Mouse (Mus musculus) heart, postnatal 25 days (tissue): Measurements from ENCODE around the gene Cdc27. TPM values are rescaled to one million over a fixed set of nuclear protein-coding genes. Genes with fewer than 3 reads are reported as not detected.

Source experiments
- DNase-seq: peaks from one replicate; pipeline ENCODE4 v3.0.0; 2022; ENCODE audit warnings: low spot score
- intact Hi-C: fragments of 180-260 bp; cut with DNase I; formaldehyde crosslinking; loops from one replicate; pipeline ENCODE4 v1.15.1; 2025
- total RNA-seq, 2 experiments: library from RNA; stranded (reverse); gene quantifications; 2 replicates each; pipeline ENCODE4 v1.2.3; 2021

Cdc27 gene
- total RNA-seq, 2 experiments from 2014 or later: 28.6 to 29.7 TPM

- intact Hi-C loops: no loop called here
- no peak for DNase-seq
These were observed 38.0 kb downstream of the Cdc27 start for GRCm38 (mm10) chr11:104512436-104512835.

DNA sequence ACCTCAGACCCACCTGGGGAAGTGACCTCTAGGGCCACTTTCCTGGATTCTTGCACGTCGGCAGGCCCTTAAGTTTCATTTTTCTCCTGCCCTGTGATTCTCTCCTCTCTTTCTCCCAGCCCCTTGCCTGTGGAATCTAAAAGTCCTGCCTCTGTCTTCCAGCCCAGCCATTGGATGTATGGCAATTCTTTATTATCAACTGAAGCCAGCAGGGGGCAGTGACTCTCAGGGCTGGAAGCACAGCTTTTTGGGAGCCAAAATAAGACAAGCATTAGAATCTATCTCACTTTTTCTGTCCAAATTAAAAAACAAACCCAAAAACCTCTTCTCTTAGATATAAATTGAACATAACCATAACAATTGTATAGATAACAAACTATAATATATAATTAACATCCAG is 39.8 kb downstream of the Cdc27 start:
- intact Hi-C loops: no loop called here
- no peak for DNase-seq

- DNase-seq: no peak
These were observed 42.0 kb downstream of the Cdc27 start for GRCm38 (mm10) chr11:104508455-104508854.

GRCm38 (mm10) chr11:104488292-104488691 is 62.1 kb downstream of the Cdc27 start:
- no peak for DNase-seq
- intact Hi-C loops: no loop called here

More at GRCm38 (mm10) chr11:104508455-104508854, 42.0 kb downstream of the Cdc27 start:
- intact Hi-C loops: no loop called here

GRCm38 (mm10) chr11:104481971-104482370 is 68.4 kb downstream of the Cdc27 start:
- intact Hi-C loops: no loop called here
- DNase-seq: no peak

- intact Hi-C loops: no loop called here
- DNase-seq: no peak
These were observed 70.9 kb downstream of the Cdc27 start for GRCm38 (mm10) chr11:104479505-104479904.

DNA sequence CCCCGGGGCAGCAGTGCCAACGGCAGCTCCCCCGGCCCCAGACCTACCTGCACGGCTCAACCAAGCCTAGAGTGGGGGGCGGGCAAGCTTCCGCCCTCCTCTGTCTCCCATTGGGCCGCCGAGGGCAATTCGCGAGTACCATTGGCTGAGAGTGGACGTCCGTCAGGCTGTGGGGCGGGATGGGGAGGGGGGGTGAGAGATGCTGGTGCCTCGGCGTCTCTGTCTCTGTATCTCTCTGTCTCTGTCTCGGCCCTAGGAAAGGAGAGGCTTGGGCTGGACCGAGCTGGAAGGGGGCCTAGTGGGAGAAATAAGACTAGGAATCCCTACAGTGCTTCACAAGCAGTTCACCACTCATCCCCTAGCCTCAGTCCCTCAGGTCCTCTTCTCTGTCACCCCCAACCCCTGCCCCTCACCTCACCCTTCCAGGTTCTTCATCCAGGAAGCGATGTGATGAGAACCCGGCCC is 81.0 kb downstream of the Cdc27 start:
- peak; percentile 88 for DNase-seq
- intact Hi-C loops: no loop called here

GRCm38 (mm10) chr11:104468751-104469268 is 81.6 kb downstream of the Cdc27 start, which contains the start of gene Kansl1:
Gene Kansl1, minus strand, starts transcription at chr11:104468861.
- DNase-seq: no peak
- intact Hi-C loops: no loop called here

DNA sequence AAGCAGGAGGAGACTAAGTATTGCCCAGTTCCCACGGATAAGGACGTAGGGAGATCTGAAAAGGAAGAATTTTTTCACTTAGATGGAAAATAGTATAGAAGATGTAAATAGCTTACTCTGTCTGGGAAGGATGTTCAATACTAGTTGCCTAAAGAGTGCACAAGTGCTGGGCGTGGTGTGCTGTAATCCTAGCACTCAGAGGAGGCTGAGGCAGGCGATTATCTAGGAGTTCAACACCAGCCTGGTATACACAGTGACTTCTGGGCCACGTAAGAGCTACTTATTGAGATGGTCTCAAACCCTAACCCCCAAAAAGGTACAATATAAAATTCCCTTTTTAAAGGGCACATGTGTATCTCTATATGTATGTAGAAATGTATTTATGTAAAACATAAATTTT is 82.7 kb downstream of the Cdc27 start:
- intact Hi-C loops: no loop called here
- no peak for DNase-seq

DNA sequence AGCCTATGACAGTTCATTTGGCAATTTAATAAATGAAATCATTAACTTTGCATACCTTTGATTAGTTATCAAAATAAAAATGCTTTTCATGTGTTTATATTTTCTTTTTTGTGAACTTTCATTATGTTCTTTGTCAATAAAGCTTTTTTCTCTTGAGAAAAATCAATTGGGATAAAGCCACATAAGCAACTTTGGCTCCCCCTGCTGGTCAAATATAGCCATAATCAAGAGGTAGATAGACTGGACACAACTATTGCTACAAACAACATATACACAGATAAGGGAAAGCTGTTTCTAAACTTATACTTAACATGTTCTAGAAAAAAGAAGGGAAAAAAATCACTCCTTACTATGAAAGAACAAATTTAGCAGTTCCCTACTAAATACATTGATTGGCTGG is 88.9 kb downstream of the Cdc27 start:
- intact Hi-C loops: loop anchor here (1.0 to 2.0 kb wide), 2 partner anchors 115 to 146 kb away; no protein-coding TSS in a partner anchor
- no peak for DNase-seq

- intact Hi-C loops: loop anchor here (2.0 kb wide), 1 partner anchor 113 kb away; no protein-coding TSS in a partner anchor
These were observed 90.7 kb downstream of the Cdc27 start for GRCm38 (mm10) chr11:104459671-104460070.

DNA sequence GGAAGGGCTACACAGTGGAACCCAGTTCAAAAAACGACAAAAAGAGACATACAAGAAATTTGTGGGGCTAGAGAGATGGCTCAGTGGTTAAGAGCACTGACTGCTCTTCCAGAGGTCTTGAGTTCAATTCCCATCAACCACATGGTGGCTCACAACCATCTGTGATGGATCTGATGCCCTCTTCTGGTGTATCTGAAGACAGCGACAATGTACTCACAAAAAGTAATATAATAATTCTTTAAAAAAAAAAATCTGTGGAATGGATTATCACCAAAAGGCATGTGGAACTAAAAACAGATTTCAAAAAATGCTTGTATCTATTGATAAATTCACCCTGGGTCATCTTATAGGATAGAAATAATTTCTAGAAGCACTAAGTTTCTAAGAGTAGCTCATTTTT is 91.9 kb downstream of the Cdc27 start:
- intact Hi-C loops: no loop called here
- no peak for DNase-seq

More at GRCm38 (mm10) chr11:104459671-104460070, 90.7 kb downstream of the Cdc27 start:
- DNase-seq: no peak

Other genes starting within 250 kb of the Cdc27 start
- 10 to 100 TPM; 26.3 to 28.1 TPM for gene Kansl1, start 81.8 kb downstream of the Cdc27 start, total RNA-seq
- gene Myl4, start within 50 bp of the Cdc27 start, total RNA-seq: 100 to 1,000 TPM; 832 to 984 TPM
- 1 to 10 TPM; 3.1 to 3.8 TPM for gene Itgb3, start 57.4 kb upstream of the Cdc27 start, total RNA-seq
- under 1 TPM; 0.03 TPM for gene Gm11639, start 135.1 kb upstream of the Cdc27 start, total RNA-seq